ENCODE assay signal across 8 mouse cellular contexts in genomic region chr11:98960313-98960906, GRCm38 (mm10). TPM values are rescaled to one million over a fixed set of nuclear protein-coding genes. Genes with fewer than 3 reads are reported as not detected.
A peak's percentile ranks its signal among the peaks of the same experiment; 100 is the strongest.
DNase-seq lines count a peak whose midpoint lies in the region; ATAC-seq and TF ChIP-seq lines count a peak whose summit lies in the region.

No protein-coding gene starts in this region.

- no peaks in the 10 kb centered on the region for H3K9me3 ChIP-seq in forebrain, embryonic 10.5 days
- H3K9me3 ChIP-seq in limb, embryonic 13.5 days, result no peaks in the 10 kb centered on the region
- no peaks in the 10 kb centered on the region for H3K9me3 ChIP-seq in midbrain, embryonic 12.5 days

- peak overlapping the region; percentile 80 for H3K9ac ChIP-seq in limb, embryonic 13.5 days
- H3K9ac ChIP-seq in midbrain, embryonic 12.5 days (replicated peaks), result peak overlapping the region; percentile 60

- no peak for TF ChIP-seq CTCF in C2C12 (IDR thresholded peaks at IDR 0.05; ENCODE audit: control insufficient read depth, insufficient read depth, insufficient read length)

- peak overlapping the region; percentile 87 for H3K27ac ChIP-seq in forebrain, embryonic 10.5 days
- H3K27ac ChIP-seq in limb, embryonic 13.5 days, result peak overlapping the region; percentile 79
- no peak overlapping the region; the same call in 1 of the 2 replicates for H3K27ac ChIP-seq in midbrain, embryonic 12.5 days (replicated peaks)

- H3K4me3 ChIP-seq in C2C12 (ENCODE audit: insufficient read depth, poor library complexity, severe bottlenecking), result peak overlapping the region; percentile 57
- H3K4me3 ChIP-seq in forebrain, embryonic 10.5 days, result peak overlapping the region; percentile 80
- peak overlapping the region; percentile 73 for H3K4me3 ChIP-seq in limb, embryonic 13.5 days
- peak overlapping the region; percentile 53 for H3K4me3 ChIP-seq in midbrain, embryonic 12.5 days

- H3K36me3 ChIP-seq in C2C12 (ENCODE audit: control insufficient read depth, insufficient read depth), result peaks cover 24% of the 10 kb centered on the region
- peaks cover 16% of the 10 kb centered on the region for H3K36me3 ChIP-seq in forebrain, embryonic 10.5 days (replicated peaks)
- H3K36me3 ChIP-seq in limb, embryonic 13.5 days, result peaks cover 24% of the 10 kb centered on the region
- no peaks in the 10 kb centered on the region for H3K36me3 ChIP-seq in midbrain, embryonic 12.5 days

- H3ac ChIP-seq in C2C12 (ENCODE audit: control insufficient read depth, insufficient read length, low read depth), result peak overlapping the region; percentile 86

- H3K4me2 ChIP-seq in limb, embryonic 13.5 days (replicated peaks), result peak overlapping the region; percentile 95
- peak overlapping the region; percentile 91 for H3K4me2 ChIP-seq in midbrain, embryonic 12.5 days (replicated peaks)

- peak; percentile 55 for DNase-seq in T-cell, adult 2 months (ENCODE audit: low spot score)
- DNase-seq in forebrain, embryonic 10.5 days (ENCODE audit: extremely low spot score, low spot score), result peak; percentile 77
- peak; percentile 89 for DNase-seq in heart, postnatal 4 days
- DNase-seq in thymus, postnatal 10 days (ENCODE audit: low spot score in 2 of 2), result peak; percentile 83 to 86
- DNase-seq in right cerebral cortex, adult 18-20 months, result no peak

- ATAC-seq in limb, embryonic 13.5 days (ENCODE audit: low FRiP score, low read depth), result peak; percentile 48
- ATAC-seq in midbrain, embryonic 12.5 days (ENCODE audit: low FRiP score, low read depth), result peak; percentile 11; the same call in 1 of the 2 replicates

- H3K27me3 ChIP-seq in C2C12 (ENCODE audit: control insufficient read depth, insufficient read depth, insufficient read length), result no peaks in the 10 kb centered on the region
- peaks cover 45% of the 10 kb centered on the region for H3K27me3 ChIP-seq in forebrain, embryonic 10.5 days (ENCODE audit: poor library complexity, severe bottlenecking)
- H3K27me3 ChIP-seq in limb, embryonic 13.5 days, result no peaks in the 10 kb centered on the region
- H3K27me3 ChIP-seq in midbrain, embryonic 12.5 days, result peaks cover 36% of the 10 kb centered on the region

- WGBS in forebrain, embryonic 10.5 days, result under 1% methylated on average over 52 of the region's 53 CpGs
- WGBS in limb, embryonic 13.5 days, result under 1% methylated on average over 52 of the region's 53 CpGs
- WGBS in midbrain, embryonic 12.5 days, result under 1% methylated on average over 53 of the region's 53 CpGs

- H3K79me2 ChIP-seq in C2C12 (ENCODE audit: control insufficient read depth, insufficient read depth), result peaks cover 94% of the 10 kb centered on the region

- H3K79me3 ChIP-seq in C2C12 (ENCODE audit: low read depth), result peaks cover 50% of the 10 kb centered on the region

- H3K4me1 ChIP-seq in forebrain, embryonic 10.5 days, result peaks cover 80% of the 10 kb centered on the region
- H3K4me1 ChIP-seq in limb, embryonic 13.5 days, result peaks cover 72% of the 10 kb centered on the region
- peaks cover 73% of the 10 kb centered on the region for H3K4me1 ChIP-seq in midbrain, embryonic 12.5 days

TF ChIP-seq in C2C12, 6 proteins besides CTCF, POLR2A, EP300 and RAD21:
- no peak for TF ChIP-seq USF1 (IDR thresholded peaks at IDR 0.05; ENCODE audit: low read depth)
- no peak for TF ChIP-seq MYOD1 (IDR thresholded peaks at IDR 0.05; ENCODE audit: control insufficient read depth, insufficient read length, low read depth)
- TF ChIP-seq CEBPB (IDR thresholded peaks at IDR 0.05; ENCODE audit: low read depth), result no peak
- no peak for TF ChIP-seq MYOG (IDR thresholded peaks at IDR 0.05; ENCODE audit: control insufficient read depth, extremely low read depth, insufficient read length)
- TF ChIP-seq FOSL1 (IDR thresholded peaks at IDR 0.05; ENCODE audit: insufficient read depth, low read length, poor library complexity, severe bottlenecking), result no peak
- TF ChIP-seq MAX (IDR thresholded peaks at IDR 0.05), result no peak

RNA-seq across cellular contexts. Expression of gene Gjd3, which starts 22.4 kb away (rescaled TPM):
- polyA plus RNA-seq in C2C12 (2012; fragmentation: generic; extraction: Trizol), result not detected
- polyA plus RNA-seq in forebrain, embryonic 10.5 days (2016; fragmentation: Nextera tagmentation; extraction: Ambion mirVana), result 0.20 and 0.24 TPM in 2 replicates
- total RNA-seq in heart, postnatal 4 days (2021), result 1 to 10 TPM; 2.0 to 2.5 TPM
- polyA plus RNA-seq in limb, embryonic 13.5 days (2015; fragmentation: Nextera tagmentation; extraction: Ambion mirVana), result 0.41 and 0.78 TPM in 2 replicates
- 0.67 and 0.80 TPM in 2 replicates for polyA plus RNA-seq in midbrain, embryonic 12.5 days (2016; fragmentation: Nextera tagmentation; extraction: Ambion mirVana)

RNA-seq across cellular contexts. Expression of gene Rara, which starts 32.8 kb away (rescaled TPM):
- 31.9 TPM for polyA plus RNA-seq in C2C12 (2012; fragmentation: generic; extraction: Trizol)
- 16.9 and 19.3 TPM in 2 replicates for polyA plus RNA-seq in forebrain, embryonic 10.5 days (2016; fragmentation: Nextera tagmentation; extraction: Ambion mirVana)
- total RNA-seq in heart, postnatal 4 days (2021), result 10 to 100 TPM; 34.6 to 38.1 TPM
- polyA plus RNA-seq in limb, embryonic 13.5 days (2015; fragmentation: Nextera tagmentation; extraction: Ambion mirVana), result 46.5 and 49.8 TPM in 2 replicates
- 15.5 and 17.3 TPM in 2 replicates for polyA plus RNA-seq in midbrain, embryonic 12.5 days (2016; fragmentation: Nextera tagmentation; extraction: Ambion mirVana)

RNA-seq across cellular contexts. Expression of gene Cdc6, which starts 52.8 kb away (rescaled TPM):
- 24.1 TPM for polyA plus RNA-seq in C2C12 (2012; fragmentation: generic; extraction: Trizol)
- 68.7 and 75.8 TPM in 2 replicates for polyA plus RNA-seq in forebrain, embryonic 10.5 days (2016; fragmentation: Nextera tagmentation; extraction: Ambion mirVana)
- total RNA-seq in heart, postnatal 4 days (2021), result 10 to 100 TPM in 1 of 2 experiments, 1 to 10 TPM in 1; 9.8 to 10.2 TPM
- 31.4 and 32.3 TPM in 2 replicates for polyA plus RNA-seq in limb, embryonic 13.5 days (2015; fragmentation: Nextera tagmentation; extraction: Ambion mirVana)
- polyA plus RNA-seq in midbrain, embryonic 12.5 days (2016; fragmentation: Nextera tagmentation; extraction: Ambion mirVana), result 28.3 and 29.0 TPM in 2 replicates
